Mouse (Mus musculus) CH12.LX (cell line): ENCODE measurements around the gene Ethe1. TPM values are rescaled to one million over a fixed set of nuclear protein-coding genes. Genes with fewer than 3 reads are reported as not detected.

Experiments
- DNase-seq: peaks from one replicate; pipeline ENCODE4 v3.0.0-alpha.2; 2013; ENCODE audit errors: extremely low read depth
- H3K27ac ChIP-seq: 2 replicates; pipeline ENCODE4 v1.5.1; 2012; ENCODE audit warnings: low read depth, mild to moderate bottlenecking, control low read depth, moderate library complexity; ENCODE audit not compliant: insufficient read depth
- H3K27me3 ChIP-seq: replicated peaks from 2 replicates; pipeline ENCODE3; 2012; ENCODE audit warnings: inconsistent platforms
- H3K36me3 ChIP-seq, 2 experiments: replicated peaks in 1 of 2; 2 replicates each; pipeline versions ENCODE3 to v1.6.1; 2012; ENCODE audit warnings: inconsistent platforms in 1 of 2, low read length in 1 of 2, mild to moderate bottlenecking in 1 of 2, mixed read lengths in 1 of 2, moderate library complexity in 1 of 2; ENCODE audit not compliant: control insufficient read depth in 1 of 2, insufficient read depth in 1 of 2
- H3K4me1 ChIP-seq, 2 experiments: 2 replicates each; pipeline ENCODE4 v1.6.1; 2012; ENCODE audit warnings: inconsistent platforms in 1 of 2, moderate library complexity in 1 of 2; ENCODE audit not compliant: insufficient read depth in 2 of 2, control insufficient read depth in 1 of 2
- H3K4me2 ChIP-seq: 2 replicates; pipeline ENCODE4 v1.6.1; 2012; ENCODE audit warnings: low read depth, mild to moderate bottlenecking, control low read depth; ENCODE audit not compliant: poor library complexity, insufficient read depth, severe bottlenecking
- H3K4me3 ChIP-seq, 3 experiments: fragments of 150-350 bp in 1 of 3; sonication (generic) in 1 of 3; replicated peaks in 1 of 3; 2 replicates each; pipeline versions ENCODE3 to v1.5.1; 2011 to 2012; ENCODE audit warnings: low read depth in 2 of 3, low read length in 2 of 3, mild to moderate bottlenecking in 2 of 3, moderate library complexity in 2 of 3, control low read depth in 1 of 3, improper control_type of control experiment in 1 of 3, inconsistent platforms in 1 of 3, mixed read lengths in 1 of 3; ENCODE audit not compliant: poor library complexity in 1 of 3
- H3K79me2 ChIP-seq: replicated peaks from 2 replicates; pipeline ENCODE4 v1.6.1; 2012; ENCODE audit warnings: mild to moderate bottlenecking, moderate library complexity; ENCODE audit not compliant: control insufficient read depth, poor library complexity, insufficient read depth, severe bottlenecking; ENCODE audit errors: extremely low read depth
- H3K9ac ChIP-seq: 2 replicates; pipeline ENCODE4 v1.6.1; 2012; ENCODE audit warnings: low read depth, mild to moderate bottlenecking, control low read depth, moderate library complexity; ENCODE audit not compliant: insufficient read depth
- H3K9me3 ChIP-seq: replicated peaks from 2 replicates; pipeline ENCODE3; 2012; ENCODE audit warnings: low read length, inconsistent platforms, mixed read lengths
- CHD1 ChIP-seq: IDR thresholded peaks from 2 replicates; pipeline ENCODE4 v1.6.1; 2012; ENCODE audit warnings: low read depth, low read length, improper control_type of control experiment, inconsistent platforms
- CHD2 ChIP-seq: IDR thresholded peaks from 2 replicates; pipeline ENCODE4 v1.6.1; 2011; ENCODE audit warnings: low read length, improper control_type of control experiment
- CTCF ChIP-seq, 2 experiments: IDR thresholded peaks in 1 of 2; conservative IDR thresholded peaks in 1 of 2; 2 replicates each; pipeline ENCODE4 v1.5.1; 2011 to 2012; ENCODE audit warnings: low read depth in 2 of 2, low read length in 2 of 2, improper control_type of control experiment in 1 of 2, inconsistent platforms in 1 of 2, mild to moderate bottlenecking in 1 of 2, moderate library complexity in 1 of 2
- ELF1 ChIP-seq: IDR thresholded peaks from 2 replicates; pipeline ENCODE4 v1.6.1; 2014; ENCODE audit warnings: low read depth, mild to moderate bottlenecking, inconsistent platforms, low read length, improper control_type of control experiment
- EP300 ChIP-seq: IDR thresholded peaks from 2 replicates; pipeline ENCODE4 v1.6.1; 2011; ENCODE audit warnings: low read length, improper control_type of control experiment
- ETS1 ChIP-seq: conservative IDR thresholded peaks from 2 replicates; pipeline ENCODE4 v1.6.1; 2012; ENCODE audit warnings: low read depth, mild to moderate bottlenecking, inconsistent platforms, low read length, improper control_type of control experiment, moderate library complexity
- GABPA ChIP-seq: IDR thresholded peaks from 2 replicates; pipeline ENCODE4 v1.6.1; 2012; ENCODE audit warnings: low read depth, low read length, improper control_type of control experiment, inconsistent platforms; ENCODE audit not compliant: insufficient replicate concordance
- HCFC1 ChIP-seq: IDR thresholded peaks from 2 replicates; pipeline ENCODE4 v1.6.1; 2012; ENCODE audit warnings: low read depth, mild to moderate bottlenecking, inconsistent platforms, low read length, improper control_type of control experiment
- IRF4 ChIP-seq: IDR thresholded peaks from 2 replicates; pipeline ENCODE4 v1.6.1; 2014; ENCODE audit warnings: low read depth, mild to moderate bottlenecking, inconsistent platforms, low read length, improper control_type of control experiment
- JUND ChIP-seq: conservative IDR thresholded peaks from 2 replicates; pipeline ENCODE4 v1.6.1; 2011; ENCODE audit warnings: low read depth, low read length, improper control_type of control experiment
- MAX ChIP-seq: IDR thresholded peaks from 2 replicates; pipeline ENCODE4 v1.6.1; 2011; ENCODE audit warnings: low read length, improper control_type of control experiment
- MAZ ChIP-seq: IDR thresholded peaks from 2 replicates; pipeline ENCODE4 v1.6.1; 2012; ENCODE audit warnings: low read depth, mild to moderate bottlenecking, inconsistent platforms, low read length, improper control_type of control experiment, moderate library complexity
- MEF2A ChIP-seq: IDR thresholded peaks from 2 replicates; pipeline ENCODE4 v1.6.1; 2014; ENCODE audit warnings: low read depth, mild to moderate bottlenecking, inconsistent platforms, low read length, improper control_type of control experiment, borderline replicate concordance
- MXI1 ChIP-seq: IDR thresholded peaks from 2 replicates; pipeline ENCODE4 v1.6.1; 2011; ENCODE audit warnings: mild to moderate bottlenecking, low read depth, low read length, improper control_type of control experiment
- MYC ChIP-seq: IDR thresholded peaks from 2 replicates; pipeline ENCODE4 v1.6.1; 2011; ENCODE audit warnings: low read depth, mild to moderate bottlenecking, improper control_type of control experiment, low read length
- NELFE ChIP-seq: IDR thresholded peaks from 2 replicates; pipeline ENCODE4 v1.6.1; 2011; ENCODE audit warnings: low read depth, low read length, improper control_type of control experiment
- NRF1 ChIP-seq: IDR thresholded peaks from 2 replicates; pipeline ENCODE4 v1.6.1; 2014; ENCODE audit warnings: low read depth, mild to moderate bottlenecking, inconsistent platforms, low read length, improper control_type of control experiment, moderate library complexity
- PAX5 ChIP-seq: IDR thresholded peaks from 2 replicates; pipeline ENCODE4 v1.6.1; 2012; ENCODE audit warnings: low read length, inconsistent platforms, mixed read lengths
- POLR2A ChIP-seq: IDR thresholded peaks from 2 replicates; pipeline ENCODE4 v1.6.1; 2011; ENCODE audit warnings: low read depth, mild to moderate bottlenecking, improper control_type of control experiment, low read length
- POLR2AphosphoS2 ChIP-seq: IDR thresholded peaks from 2 replicates; pipeline ENCODE4 v1.6.1; 2011; ENCODE audit warnings: low read depth, low read length, improper control_type of control experiment
- SIN3A ChIP-seq: IDR thresholded peaks from 2 replicates; pipeline ENCODE4 v1.6.1; 2012; ENCODE audit warnings: low read length, improper control_type of control experiment, inconsistent platforms
- SMC3 ChIP-seq: IDR thresholded peaks from 2 replicates; pipeline ENCODE4 v1.6.1; 2011; ENCODE audit warnings: low read depth, low read length, improper control_type of control experiment
- TBP ChIP-seq: conservative IDR thresholded peaks from 2 replicates; pipeline ENCODE4 v1.6.1; 2011; ENCODE audit warnings: low read depth, low read length, improper control_type of control experiment
- TCF12 ChIP-seq: IDR thresholded peaks from 2 replicates; pipeline ENCODE4 v1.6.1; 2014; ENCODE audit warnings: low read depth, mild to moderate bottlenecking, inconsistent platforms, low read length, improper control_type of control experiment
- UBTF ChIP-seq: IDR thresholded peaks from 2 replicates; pipeline ENCODE4 v1.6.1; 2012; ENCODE audit warnings: low read depth, mild to moderate bottlenecking, inconsistent platforms, low read length, improper control_type of control experiment, moderate library complexity
- USF2 ChIP-seq: conservative IDR thresholded peaks from 2 replicates; pipeline ENCODE4 v1.6.1; 2011; ENCODE audit warnings: low read depth, low read length, improper control_type of control experiment
- ZMIZ1 ChIP-seq: IDR thresholded peaks from 2 replicates; pipeline ENCODE4 v1.6.1; 2012; ENCODE audit warnings: low read depth, mild to moderate bottlenecking, inconsistent platforms, low read length, improper control_type of control experiment
- dilution Hi-C: fragments of 300-500 bp; cut with MboI; formaldehyde crosslinking; loops from 2 replicates; pipeline ENCODE4 v1.14.3; 2020; ENCODE audit warnings: low sequenced_read_pairs; ENCODE audit not compliant: extremely low pct_unique_long_range_greater_than_20kb, extremely low pct_ligation_motif_present
- in situ Hi-C: fragments of 300-500 bp; cut with MboI; formaldehyde crosslinking; loops from 3 replicates; pipeline ENCODE4 v1.14.3; 2019; ENCODE audit warnings: low sequenced_read_pairs, low pct_ligation_motif_present, low pct_unique_long_range_greater_than_20kb, mixed read lengths
- polyA plus RNA-seq: library from polyadenylated mRNA; unstranded; fragments of >175 nt; gene quantifications from 2 replicates; pipeline ENCODE4 v1.2.1, GENCODE M21; 2012; ENCODE audit warnings: low read depth; ENCODE audit not compliant: insufficient read length
- total RNA-seq, 2 experiments: library from RNA; depleted of rRNA; stranded (reverse); fragments of 300-350 nt in 1 of 2; fragments of >200 nt in 1 of 2; gene quantifications; 2 replicates each; pipeline ENCODE4 v1.2.3; 2012 to 2014

Gene Ethe1
- total and polyA plus RNA-seq, 3 experiments, result 22.8 to 32.0 (median 24.1) TPM

DNA sequence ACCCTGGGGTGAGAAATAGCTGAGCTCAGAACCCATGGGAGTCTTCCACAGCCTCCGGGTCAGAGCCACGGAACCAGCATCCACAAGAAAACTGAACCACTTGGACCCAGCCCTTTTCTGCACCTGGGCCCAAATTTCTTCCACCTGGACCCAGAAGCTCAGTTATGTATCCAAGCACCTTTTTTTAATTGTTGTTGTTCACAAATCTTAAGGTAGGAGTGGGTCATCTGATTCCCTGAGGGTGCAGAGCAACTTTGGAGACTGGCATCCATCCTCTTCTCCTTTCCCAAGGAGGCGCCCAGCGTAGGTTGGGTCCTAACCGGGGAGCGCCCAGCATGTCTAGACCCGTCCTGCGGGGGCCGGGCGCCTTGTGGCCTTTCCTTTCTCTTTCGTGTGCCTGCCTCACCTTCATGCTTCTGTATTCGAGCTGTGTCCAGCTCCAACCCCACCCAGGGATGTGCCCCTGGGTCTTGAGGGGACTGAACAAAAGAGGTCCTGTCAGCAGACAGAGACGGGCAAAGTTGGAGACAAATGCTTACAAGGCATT lies 41.2 kb upstream of the Ethe1 start, which contains the start of the genes Pinlyp and Xrcc1:
Pinlyp (minus strand) TSS at position 51 of the 547 bp plus-strand sequence.
Xrcc1 (plus strand) TSS at position 222 of the 547 bp plus-strand sequence.
- Histone ChIP-seq H3K4me1 (peaks cover 3 to 45% of the 10 kb centered on the region in 2 experiments; a peak in 3 of 4 replicates), H3K79me2 (peaks cover 18% of the 10 kb centered on the region), H3K9me3 (peaks cover 4% of the 10 kb centered on the region), H3K4me3 (peak within 1 kb of the TSS; percentile 70 to 97 (median 89)), H3K27me3 (no peaks in the 10 kb centered on the region), H3K4me2 (peak within 1 kb of the TSS; percentile 71), H3K9ac (peak within 1 kb of the TSS; percentile 93), H3K36me3 (peaks cover 16 to 35% of the 10 kb centered on the region in 2 experiments), H3K27ac (peak within 1 kb of the TSS; percentile 89)
- 0 out of 2 replicates have a peak, but pooled peaks have one; percentile 10 for TF ChIP-seq MEF2A
- no peak for TF ChIP-seq USF2
- no peak for TF ChIP-seq POLR2AphosphoS2
- peak; percentile 53; the same call in 1 of the 2 replicates for TF ChIP-seq MAZ
- 0 out of 2 replicates have a peak, but pooled peaks have one; percentile 15 for TF ChIP-seq ELF1
- TF ChIP-seq POLR2A, result peak; percentile 10; the same call in 1 of the 2 replicates
- no peak for TF ChIP-seq PAX5
- no peak for TF ChIP-seq ETS1
- TF ChIP-seq SIN3A, result no peak
- peak; percentile 32; the same call in 1 of the 2 replicates for TF ChIP-seq IRF4
- TF ChIP-seq MXI1, result no peak
- TF ChIP-seq EP300, result 0 out of 2 replicates have a peak, but pooled peaks have one; percentile 34
- TF ChIP-seq CHD1, result peak; percentile 83; the same call in 1 of the 2 replicates
- DNase-seq, result no peak
- in situ Hi-C loops (no loop called here), dilution Hi-C loops (no loop called here)

DNA sequence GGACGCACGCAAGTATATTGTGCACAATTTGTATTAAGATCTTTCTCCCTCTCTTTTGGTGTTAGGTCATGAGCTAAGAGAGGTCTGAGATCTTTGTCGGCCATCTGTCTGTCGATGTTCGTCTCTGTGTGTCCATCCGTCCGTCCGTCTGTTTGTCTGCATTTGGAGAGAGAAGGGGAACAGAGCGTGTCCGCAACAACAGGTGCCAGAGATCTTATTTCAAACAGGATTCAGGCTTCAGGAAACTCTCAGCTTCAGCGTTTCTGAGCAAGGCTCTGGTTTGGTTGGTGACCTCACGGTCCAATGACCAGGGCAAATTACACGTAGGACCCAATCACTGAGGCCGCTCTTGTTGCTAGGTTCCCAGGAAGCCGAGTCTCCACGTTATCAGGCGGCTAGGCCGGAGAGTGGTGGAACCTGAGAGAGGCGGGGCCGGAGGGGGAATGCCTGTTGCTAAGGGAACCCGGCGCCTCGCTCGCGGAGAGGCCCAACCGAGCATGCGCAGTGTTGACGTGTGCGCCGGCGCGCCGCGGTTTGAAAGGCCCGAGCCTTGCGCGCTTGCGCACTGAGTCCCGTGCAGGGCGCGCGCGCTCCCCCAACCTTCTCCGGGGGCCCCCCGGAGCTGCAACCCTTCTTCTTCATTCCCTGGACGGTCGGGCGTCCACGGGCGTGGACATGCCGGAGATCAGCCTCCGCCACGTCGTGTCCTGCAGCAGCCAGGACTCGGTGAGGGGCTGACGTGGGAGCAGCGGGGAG lies 40.5 kb upstream of the Ethe1 start:
- Histone ChIP-seq H3K4me1 (peaks cover 3 to 46% of the 10 kb centered on the region in 2 experiments; a peak in 3 of 4 replicates), H3K27ac (peak overlapping the region; percentile 89), H3K27me3 (no peaks in the 10 kb centered on the region), H3K9ac (peak overlapping the region; percentile 93), H3K4me3 (peak overlapping the region; percentile 70 to 97 (median 89)), H3K4me2 (peak overlapping the region; percentile 71), H3K36me3 (peaks cover 21 to 42% of the 10 kb centered on the region in 2 experiments), H3K9me3 (peaks cover 4% of the 10 kb centered on the region), H3K79me2 (peaks cover 18% of the 10 kb centered on the region)
- dilution Hi-C loops, result no loop called here
- DNase-seq, result peak; percentile 99
- in situ Hi-C loops, result no loop called here
- TF ChIP-seq SMC3 (no peak), MXI1 (peak; percentile 97), ZMIZ1 (no peak), SIN3A (peak; percentile 84), POLR2A (peak; percentile 72), IRF4 (no peak; the same call in 1 of the 2 replicates), MYC (peak; percentile 55; the same call in 1 of the 2 replicates), NRF1 (peak; percentile 98), CHD2 (no peak), CTCF (conservative IDR thresholded peaks at IDR 0.05 in 1 of 2, IDR thresholded peaks at IDR 0.05 in 1 of 2; ENCODE audit: low read depth in 2 of 2, low read length in 2 of 2) (no peak), JUND (no peak), ETS1 (0 out of 2 replicates have a peak, but pooled peaks have one; percentile 16), MEF2A (no peak), MAZ (0 out of 2 replicates have a peak, but pooled peaks have one; percentile 72), TBP (peak; percentile 79), POLR2AphosphoS2 (0 out of 2 replicates have a peak, but pooled peaks have one; percentile 57), NELFE (peak; percentile 61), HCFC1 (peak; percentile 85), ELF1 (peak; percentile 34), GABPA (no peak), TCF12 (no peak; the same call in none of the 2 replicates), MAX (peak; percentile 41; the same call in 1 of the 2 replicates), UBTF (no peak; the same call in 1 of the 2 replicates)
